Mouse (Mus musculus): ENCODE data around the gene Trabd2b. TPM values are rescaled to one million over a fixed set of nuclear protein-coding genes. Genes with fewer than 3 reads are reported as not detected.

The Trabd2b gene
- total and polyA plus RNA-seq, 3 experiments = not detected

DNA sequence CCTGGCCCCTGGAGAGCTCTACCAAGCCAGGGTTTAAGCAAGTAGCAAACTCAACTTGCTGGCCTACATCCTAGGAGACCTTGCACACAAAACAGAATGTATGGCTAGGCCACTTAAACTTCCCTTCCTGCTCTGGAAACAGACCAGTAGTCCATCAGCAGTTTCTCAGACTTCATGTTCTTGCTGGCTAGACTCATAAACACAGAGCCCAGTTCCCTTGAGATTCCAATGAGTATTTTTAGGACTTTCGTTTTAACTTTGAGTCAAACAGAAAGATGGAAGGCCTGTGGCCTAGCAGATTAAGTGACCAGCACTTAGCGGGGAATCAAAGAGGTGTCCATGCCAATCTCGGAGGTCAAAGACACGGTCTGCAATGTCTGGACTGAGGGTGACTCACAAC lies 206.3 kb downstream of the Trabd2b start:
- no peak for DNase-seq (ENCODE audit: low read depth, low spot score)
- Histone ChIP-seq H3K27ac (ENCODE audit: control insufficient read depth, low read depth, low read length) (no peak overlapping the region), H3K4me1 (ENCODE audit: control insufficient read depth in 1 of 2, insufficient read depth in 2 of 2, low read length in 2 of 2) (no peaks in the 10 kb centered on the region), H3K79me2 (ENCODE audit: control insufficient read depth, insufficient read depth, low read length, poor library complexity) (no peaks in the 10 kb centered on the region), H3K27me3 (ENCODE audit: control insufficient read depth in 1 of 2, insufficient read depth in 2 of 2, low read length in 2 of 2) (no peaks in the 10 kb centered on the region), H3K9me3 (replicated peaks; ENCODE audit: insufficient read depth, low read length) (no peaks in the 10 kb centered on the region), H3K9ac (ENCODE audit: control insufficient read depth, low read depth, low read length, poor library complexity, severe bottlenecking) (no peak overlapping the region), H3K4me3 (ENCODE audit: control insufficient read depth in 1 of 2, insufficient read depth in 1 of 2, low read depth in 2 of 2, low read length in 2 of 2) (no peak overlapping the region), H3K36me3 (ENCODE audit: control insufficient read depth in 1 of 2, insufficient read depth in 2 of 2, low read length in 2 of 2) (no peaks in the 10 kb centered on the region)
- TF ChIP-seq ZC3H11A (IDR thresholded peaks at IDR 0.05; ENCODE audit: low read depth, low read length) (no peak), MYC (IDR thresholded peaks at IDR 0.05; ENCODE audit: low read depth, low read length) (no peak), POLR2AphosphoS2 (IDR thresholded peaks at IDR 0.05; ENCODE audit: low read length) (no peak), GATA1 (IDR thresholded peaks at IDR 0.05; ENCODE audit: low read depth, low read length) (no peak), MYB (IDR thresholded peaks at IDR 0.05; ENCODE audit: low read depth, low read length) (no peak), MAX (IDR thresholded peaks at IDR 0.05; ENCODE audit: low read length) (no peak), ZKSCAN1 (IDR thresholded peaks at IDR 0.05; ENCODE audit: low read depth, low read length) (no peak), SMC3 (IDR thresholded peaks at IDR 0.05; ENCODE audit: low read depth, low read length) (no peak), ELF1 (IDR thresholded peaks at IDR 0.05; ENCODE audit: low read depth, low read length) (no peak), GABPA (IDR thresholded peaks at IDR 0.05; ENCODE audit: low read depth, low read length) (no peak), CHD2 (IDR thresholded peaks at IDR 0.05; ENCODE audit: low read length) (no peak)

DNA sequence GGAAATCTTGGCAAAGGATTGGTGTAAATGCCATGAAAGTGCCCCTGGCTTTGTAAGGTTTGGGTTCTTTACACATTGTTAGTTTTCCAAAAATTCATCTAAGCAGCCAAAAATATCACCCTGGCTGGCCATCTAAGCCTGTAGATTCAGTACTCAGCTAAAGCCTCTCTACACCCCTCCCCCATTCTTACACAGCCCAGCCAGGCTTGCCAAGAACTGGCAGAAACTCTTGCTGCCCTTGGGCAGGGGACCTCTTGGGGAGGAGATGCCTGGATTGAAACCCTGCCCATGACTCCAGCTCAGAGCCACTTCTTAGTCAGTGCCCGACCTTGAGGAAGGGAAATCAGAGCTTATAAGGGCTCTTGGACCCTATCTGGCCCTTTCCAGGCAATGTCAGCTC lies 207.6 kb downstream of the Trabd2b start:
- no peaks in the 10 kb centered on the region for H3K36me3 ChIP-seq (ENCODE audit: control insufficient read depth in 1 of 2, insufficient read depth in 2 of 2, low read length in 2 of 2)
- H3K9me3 ChIP-seq (replicated peaks; ENCODE audit: insufficient read depth, low read length) = no peaks in the 10 kb centered on the region
- H3K27ac ChIP-seq (ENCODE audit: control insufficient read depth, low read depth, low read length) = no peak overlapping the region
- DNase-seq (ENCODE audit: low read depth, low spot score) = no peak
- H3K4me3 ChIP-seq (ENCODE audit: control insufficient read depth in 1 of 2, insufficient read depth in 1 of 2, low read depth in 2 of 2, low read length in 2 of 2) = no peak overlapping the region
- no peaks in the 10 kb centered on the region for H3K27me3 ChIP-seq (ENCODE audit: control insufficient read depth in 1 of 2, insufficient read depth in 2 of 2, low read length in 2 of 2)
- no peaks in the 10 kb centered on the region for H3K79me2 ChIP-seq (ENCODE audit: control insufficient read depth, insufficient read depth, low read length, poor library complexity)
- no peaks in the 10 kb centered on the region for H3K4me1 ChIP-seq (ENCODE audit: control insufficient read depth in 1 of 2, insufficient read depth in 2 of 2, low read length in 2 of 2)
- TF ChIP-seq JUND (IDR thresholded peaks at IDR 0.05; ENCODE audit: low read depth, low read length) (no peak), ELF1 (IDR thresholded peaks at IDR 0.05; ENCODE audit: low read depth, low read length) (no peak), USF2 (IDR thresholded peaks at IDR 0.05; ENCODE audit: borderline replicate concordance in 1 of 2, insufficient read depth in 1 of 2, low read depth in 1 of 2, low read length in 2 of 2) (no peak), MAZ (IDR thresholded peaks at IDR 0.05; ENCODE audit: low read depth, low read length) (no peak), ZC3H11A (IDR thresholded peaks at IDR 0.05; ENCODE audit: low read depth, low read length) (no peak), CHD1 (IDR thresholded peaks at IDR 0.05; ENCODE audit: low read depth, low read length) (no peak), ZNF384 (IDR thresholded peaks at IDR 0.05; ENCODE audit: low read depth, low read length) (no peak), MAFK (IDR thresholded peaks at IDR 0.05; ENCODE audit: borderline replicate concordance, low read depth, low read length) (no peak)
- no peak overlapping the region for H3K9ac ChIP-seq (ENCODE audit: control insufficient read depth, low read depth, low read length, poor library complexity, severe bottlenecking)
